Mouse (Mus musculus) 3T3-L1 (cell line): Measurements from ENCODE around the gene Jaml.
A peak's percentile ranks its signal among the peaks of the same experiment; 100 is the strongest.
"Not testable (repeated sequence)": the region's sequence is repeated elsewhere in the genome, so short reads cannot be mapped to it uniquely, and the experiment has no call there.

Experiments used
- DNase-seq: peaks from one replicate; pipeline ENCODE4 v3.0.0-alpha.2; 2015; ENCODE audit warnings: low read depth, low spot score

Jaml gene

GRCm38 (mm10) chr9:45079011-45079410, at the start of gene Jaml:
Gene Jaml, plus strand, starts transcription at chr9:45079183.
- no peak for DNase-seq

DNA sequence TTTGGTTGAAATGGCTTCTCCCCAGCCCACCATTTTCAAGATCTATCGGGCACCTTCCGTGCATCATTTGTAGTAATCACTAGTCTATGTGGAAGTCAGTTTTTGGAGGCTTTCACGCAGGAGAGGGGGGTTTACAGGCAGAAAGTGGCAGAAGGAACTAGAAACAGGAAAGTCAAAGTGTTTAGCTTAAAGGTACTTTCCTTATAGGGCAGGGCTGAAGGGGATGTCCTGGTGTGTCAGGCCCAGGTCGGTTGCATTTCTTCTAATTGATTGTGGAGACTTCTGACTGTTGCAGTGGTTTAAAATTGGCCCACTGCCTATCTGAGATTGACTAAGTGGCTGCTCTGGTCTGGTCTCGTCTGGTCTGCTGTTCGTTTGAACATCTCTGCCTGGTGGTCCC, 48.6 kb upstream of the Jaml start:
- DNase-seq, result no peak

DNA sequence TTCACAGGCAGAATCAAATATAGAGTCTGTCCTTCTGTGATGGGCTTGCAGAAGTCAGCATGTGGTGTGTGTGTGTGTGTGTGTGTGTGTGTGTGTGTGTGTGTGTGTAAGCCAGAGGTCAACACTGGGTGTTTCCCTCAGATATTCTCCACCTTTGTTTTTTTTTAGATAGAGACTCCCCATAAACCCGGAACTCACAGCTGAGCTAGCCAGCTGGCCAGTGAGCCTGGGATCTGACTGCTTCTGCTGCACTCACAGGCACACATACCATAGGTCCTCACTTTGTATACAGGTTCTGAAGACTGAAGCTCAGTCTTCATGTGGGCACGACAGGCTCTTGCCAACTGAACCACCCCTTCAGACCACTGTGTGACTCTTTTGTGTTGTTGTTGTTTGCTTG, 46.7 kb upstream of the Jaml start:
- no peak for DNase-seq

DNA sequence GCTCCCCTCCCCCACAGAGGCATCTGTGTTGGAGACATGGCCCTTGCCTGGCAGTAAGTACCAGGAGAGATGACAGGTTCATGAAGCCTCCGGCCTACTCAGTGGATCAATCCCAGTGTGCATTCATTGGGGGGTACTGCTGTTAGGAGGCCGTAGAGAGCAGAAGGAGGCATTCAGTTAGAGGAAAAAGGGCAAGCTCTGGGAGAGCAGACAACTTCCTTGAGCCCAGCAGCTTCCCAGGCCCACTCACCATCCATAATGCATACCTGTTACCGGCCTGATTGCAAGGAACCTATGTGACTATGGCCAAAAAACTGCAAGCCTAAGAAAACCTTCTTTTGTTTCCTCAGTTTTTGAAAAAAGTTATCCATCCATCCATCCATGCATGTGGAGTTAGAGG, 44.5 kb upstream of the Jaml start:
- DNase-seq, result no peak

- DNase-seq, result not testable (repeated sequence)
Observed at GRCm38 (mm10) chr9:45037803-45038202, 41.2 kb upstream of the Jaml start.

- DNase-seq, result no peak
Observed at GRCm38 (mm10) chr9:45039499-45039898, 39.5 kb upstream of the Jaml start, which contains the start of gene Mpzl2. Gene Mpzl2, plus strand, starts transcription at chr9:45039799.

DNA sequence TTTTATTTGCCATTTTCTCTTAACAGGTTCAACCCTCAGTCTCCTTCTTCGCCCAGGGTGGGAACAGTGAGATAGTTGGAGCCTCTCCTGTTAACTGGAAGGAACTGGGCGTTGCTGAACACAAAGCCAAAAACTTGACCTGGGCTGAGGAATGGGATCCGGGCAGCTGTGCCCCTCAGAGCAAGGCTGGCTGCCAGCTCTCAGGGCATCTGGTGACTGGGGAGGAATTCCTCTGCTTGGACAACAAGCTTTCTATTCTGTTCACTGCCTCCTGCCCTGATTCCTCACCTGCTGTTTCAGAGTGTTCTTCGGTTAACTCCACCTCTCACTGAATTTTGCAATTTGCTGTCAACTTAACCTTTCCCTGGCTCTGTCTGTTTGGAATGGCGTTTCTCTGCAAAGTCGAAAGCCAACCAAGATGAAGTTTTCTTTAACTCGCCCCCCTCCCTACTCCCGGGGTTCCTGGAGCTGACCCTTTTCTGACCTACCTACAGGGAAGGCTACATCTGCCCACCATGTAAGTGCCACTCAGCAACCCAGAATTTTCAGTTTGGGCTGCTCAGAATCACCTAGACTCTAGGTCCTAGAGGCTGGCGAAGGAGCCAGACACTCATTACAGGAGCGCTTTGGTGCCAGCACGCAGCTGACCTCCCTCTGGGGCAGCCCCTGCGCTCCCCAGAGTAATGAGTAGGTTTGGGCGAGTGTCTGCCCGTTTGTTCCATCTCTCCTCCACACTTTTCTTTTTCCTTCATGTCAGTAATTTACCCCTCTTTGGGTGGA, 38.7 kb upstream of the Jaml start:
- DNase-seq, result no peak

GRCm38 (mm10) chr9:45041131-45041838, 37.7 kb upstream of the Jaml start:
- no peak for DNase-seq

DNA sequence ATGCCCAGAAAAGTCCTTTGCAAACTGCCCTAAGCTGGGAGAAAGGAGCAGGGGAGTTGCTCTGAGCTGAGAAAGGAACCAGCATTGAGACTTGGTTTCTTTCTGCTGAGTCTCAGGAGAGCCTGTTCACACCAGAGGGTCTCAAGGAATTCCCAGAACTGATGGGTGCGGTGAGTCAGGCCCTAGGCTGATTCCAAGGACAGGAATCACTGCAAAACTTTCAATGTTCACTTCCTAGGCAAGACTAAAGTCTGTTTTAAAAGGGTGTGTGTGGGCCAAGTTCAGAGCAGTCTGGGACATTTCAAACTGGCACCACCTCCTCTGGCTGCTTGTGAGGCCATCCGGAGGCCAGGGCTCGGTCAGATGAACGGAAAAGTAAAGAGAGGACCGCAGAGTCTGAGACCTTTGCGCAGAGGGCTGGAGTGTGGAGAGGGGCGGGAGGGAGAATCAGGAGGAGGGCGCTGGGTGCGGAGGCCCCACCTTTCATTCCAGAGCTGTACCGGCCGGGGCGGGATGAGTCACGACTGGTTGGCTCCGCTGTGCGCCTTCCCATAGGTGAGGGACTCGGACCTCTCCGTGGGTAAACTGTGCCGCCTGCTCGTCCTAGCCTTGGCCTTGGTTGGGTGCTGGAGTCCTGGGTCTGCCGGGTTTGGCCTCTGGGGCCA, 36.8 kb upstream of the Jaml start:
- no peak for DNase-seq

DNA sequence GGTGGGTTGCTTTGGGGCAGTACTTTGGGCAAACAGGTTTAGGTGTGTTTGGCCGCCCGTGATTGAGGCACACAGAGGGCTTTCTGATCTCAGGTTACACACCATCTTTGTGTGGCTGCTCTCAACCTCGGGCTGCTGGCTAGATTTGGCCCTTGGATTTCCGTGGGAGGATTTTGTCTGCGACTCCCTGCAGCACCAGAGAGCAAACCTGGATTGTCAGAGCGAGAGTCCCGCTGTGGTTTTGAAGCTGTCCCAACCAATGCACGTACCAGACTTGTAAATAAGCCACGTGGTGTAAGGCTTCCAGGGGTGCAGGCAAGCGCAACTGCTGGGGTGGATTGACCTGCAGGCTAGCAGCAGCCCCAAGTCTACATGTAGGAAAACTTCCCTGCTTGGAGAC, 36.0 kb upstream of the Jaml start:
- no peak for DNase-seq

- DNase-seq, result no peak
Observed at GRCm38 (mm10) chr9:45046973-45047372, 32.0 kb upstream of the Jaml start.

DNA sequence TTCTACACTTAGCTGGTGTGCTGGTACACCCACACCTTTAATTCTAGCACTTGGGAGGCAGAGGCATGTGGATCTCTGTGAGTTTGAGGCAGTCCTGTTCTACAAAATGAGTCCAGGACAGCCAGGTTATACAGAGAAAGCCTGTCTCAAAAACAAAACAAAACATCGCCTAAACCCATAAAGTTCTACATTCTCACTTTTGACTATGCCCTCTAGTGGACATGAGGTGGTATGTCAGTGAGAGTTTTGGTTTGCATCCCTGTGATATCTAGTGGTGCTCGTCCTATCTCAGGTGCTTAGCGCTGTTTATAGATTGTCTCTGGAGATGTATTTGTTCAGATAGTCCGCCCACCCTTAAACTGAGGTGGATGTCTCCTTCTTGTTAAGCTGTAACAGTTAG, 30.5 kb upstream of the Jaml start:
- peak; percentile 67 for DNase-seq

DNA sequence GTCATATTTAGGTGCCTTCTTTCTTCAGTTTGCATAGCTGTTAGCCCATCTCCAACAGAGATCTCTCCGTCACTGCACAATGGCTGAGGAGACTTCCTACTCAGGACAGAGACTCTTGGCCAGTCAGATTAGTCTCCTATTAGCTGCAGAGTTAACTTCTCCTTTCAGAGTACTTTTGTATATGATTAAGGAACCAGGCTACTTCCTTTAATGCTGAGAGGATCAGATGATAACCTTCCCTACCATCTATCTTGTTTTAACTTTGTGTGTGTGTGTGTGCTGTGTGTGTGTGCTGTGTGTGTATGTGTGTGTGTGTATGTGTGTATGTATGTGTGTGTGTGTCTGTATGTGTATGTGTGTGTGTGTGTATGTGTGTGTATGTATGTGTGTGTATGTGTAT, 29.3 kb upstream of the Jaml start:
- DNase-seq, result no peak

- DNase-seq, result no peak
Observed at GRCm38 (mm10) chr9:45050301-45050700, 28.7 kb upstream of the Jaml start.

DNA sequence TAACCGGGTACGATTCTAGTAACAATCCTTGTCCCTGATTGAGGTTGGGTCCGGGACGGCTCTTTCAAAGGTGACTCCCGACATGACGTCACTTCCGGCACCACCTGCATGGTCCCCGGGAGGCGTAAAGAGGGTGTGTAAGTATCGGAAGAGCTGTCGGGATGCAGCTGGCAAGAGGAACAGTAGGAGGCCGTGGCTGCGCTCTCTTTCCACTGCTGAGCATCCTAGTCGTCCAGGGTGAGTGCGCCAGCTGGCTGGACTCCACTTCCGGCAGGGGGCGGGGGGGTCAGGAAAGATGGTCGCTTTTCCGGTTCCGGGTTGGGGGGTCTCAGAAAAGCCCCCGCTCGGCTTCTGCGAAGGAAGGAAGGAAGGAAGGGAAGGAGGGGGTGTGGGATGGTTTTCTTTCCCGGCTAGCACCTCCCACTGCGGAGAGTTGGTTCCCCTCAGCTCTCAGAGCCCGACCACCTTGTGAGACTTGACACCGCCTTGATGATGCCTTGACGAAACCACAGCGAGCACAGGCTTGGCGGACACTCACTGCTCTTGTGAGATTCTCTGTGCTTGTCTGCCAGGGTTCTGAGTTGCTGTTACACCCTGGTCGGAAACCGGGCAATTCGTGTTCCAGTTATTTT, 23.8 kb upstream of the Jaml start, which contains the start of gene Mpzl3:
TSS of gene Mpzl3 (plus strand) at position 105 of the 632 bp plus-strand sequence.
- DNase-seq, result peak; percentile 72

DNA sequence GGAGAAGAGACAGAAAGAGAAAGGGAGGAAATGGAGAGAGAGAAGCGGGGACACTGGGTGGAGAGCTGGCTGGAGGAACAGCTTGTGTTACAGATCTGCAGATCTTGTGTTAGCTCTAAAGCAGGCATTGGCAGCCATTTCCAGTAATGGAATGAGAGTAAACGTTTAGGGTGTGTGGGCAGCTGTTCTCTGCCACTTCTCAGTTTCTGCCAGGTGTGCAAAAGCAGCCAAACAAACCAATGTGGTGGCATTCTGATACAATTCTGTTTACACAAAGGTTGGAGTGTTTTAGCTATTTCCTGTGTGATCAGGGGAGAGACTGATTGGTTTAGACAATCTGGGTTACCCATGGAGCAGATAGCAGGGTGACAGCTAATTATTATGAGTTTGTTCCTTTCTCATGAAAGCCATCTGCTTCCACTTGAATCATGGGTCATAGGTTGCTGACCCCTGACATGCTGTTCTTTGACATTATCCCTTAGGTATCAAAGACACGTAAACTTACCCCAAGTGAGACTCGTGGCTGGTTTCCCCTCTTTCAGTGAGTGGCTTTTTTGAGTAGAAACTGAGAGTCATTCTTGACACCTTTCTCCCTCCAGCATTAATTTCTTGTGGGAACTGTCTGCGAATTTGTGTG, 20.6 kb upstream of the Jaml start:
- DNase-seq, result no peak

- peak; percentile 21 for DNase-seq
Observed at GRCm38 (mm10) chr9:45060151-45060550, 18.8 kb upstream of the Jaml start.

GRCm38 (mm10) chr9:45062677-45063076, 16.3 kb upstream of the Jaml start:
- no peak for DNase-seq

GRCm38 (mm10) chr9:45064421-45064820, 14.6 kb upstream of the Jaml start:
- no peak for DNase-seq

- no peak for DNase-seq
Observed at GRCm38 (mm10) chr9:45066735-45067134, 12.2 kb upstream of the Jaml start.

- no peak for DNase-seq
Observed at GRCm38 (mm10) chr9:45071800-45072199, 7.2 kb upstream of the Jaml start.

DNA sequence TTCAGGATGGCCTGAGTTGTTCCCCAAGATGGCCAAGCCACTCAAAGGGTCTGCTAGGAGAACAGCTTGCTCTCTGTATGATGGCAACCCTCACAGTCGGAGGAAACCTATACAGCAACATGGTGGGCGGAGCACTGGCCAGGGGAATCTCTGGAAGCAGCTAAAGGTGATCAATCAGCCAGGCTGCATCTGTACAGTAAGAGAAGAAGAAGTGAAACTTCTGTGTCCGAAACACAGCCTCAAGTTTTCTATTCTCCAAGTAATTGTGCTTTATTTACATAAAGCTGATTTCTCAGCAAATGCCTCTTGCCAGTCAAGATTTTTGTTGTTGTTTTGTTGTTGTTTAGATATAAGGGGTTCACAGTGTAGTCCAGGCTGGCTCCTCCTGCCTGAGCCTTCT, 1.1 kb upstream of the Jaml start:
- no peak for DNase-seq
